Mouse (Mus musculus) heart, adult 11 months (tissue): ENCODE results near the gene Rpl29.

Experiments used
- DNase-seq: peaks from one replicate; pipeline ENCODE4 v3.0.0; 2022

Gene Rpl29

DNA sequence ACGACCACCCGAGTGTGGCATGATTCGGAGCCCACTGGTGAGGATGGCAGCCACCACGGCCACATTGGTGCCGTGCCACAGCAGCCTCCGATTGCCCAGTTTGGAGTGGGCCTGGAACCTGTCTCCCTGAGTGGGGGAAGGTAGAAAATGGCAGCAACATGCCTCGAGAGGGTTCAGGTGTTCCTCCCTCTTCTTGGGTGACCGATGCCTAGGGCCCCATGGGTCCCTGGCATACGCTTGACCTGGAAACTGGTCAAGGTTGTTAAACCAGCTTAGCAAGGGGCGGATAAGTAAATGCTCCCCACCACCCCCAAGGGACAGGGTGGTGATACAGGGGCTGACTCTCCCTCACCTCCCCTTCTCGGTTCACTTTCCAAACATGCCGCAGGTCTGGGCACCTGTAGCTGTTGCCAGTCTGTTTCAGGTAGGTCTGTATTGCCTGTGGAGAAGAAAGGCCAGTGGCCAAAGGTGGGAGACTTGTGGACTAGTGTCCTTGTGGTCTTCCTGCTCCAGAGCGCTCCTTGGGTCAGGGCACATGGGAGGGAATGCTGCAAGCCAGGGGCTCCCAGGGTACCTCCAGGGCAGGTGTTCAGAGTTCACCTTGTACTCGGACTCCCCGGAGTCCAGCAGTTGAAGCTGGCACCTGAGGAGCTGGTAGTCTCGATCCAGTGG, 44.0 kb downstream of the Rpl29 start:
- peak; percentile 96 for DNase-seq

- no peak for DNase-seq
Observed at GRCm38 (mm10) chr9:106473753-106474105, 44.5 kb downstream of the Rpl29 start.

GRCm38 (mm10) chr9:106474456-106474855, 45.2 kb downstream of the Rpl29 start:
- peak; percentile 98 for DNase-seq

- DNase-seq: peak; percentile 97
Observed at GRCm38 (mm10) chr9:106475046-106475445, 45.8 kb downstream of the Rpl29 start.

DNA sequence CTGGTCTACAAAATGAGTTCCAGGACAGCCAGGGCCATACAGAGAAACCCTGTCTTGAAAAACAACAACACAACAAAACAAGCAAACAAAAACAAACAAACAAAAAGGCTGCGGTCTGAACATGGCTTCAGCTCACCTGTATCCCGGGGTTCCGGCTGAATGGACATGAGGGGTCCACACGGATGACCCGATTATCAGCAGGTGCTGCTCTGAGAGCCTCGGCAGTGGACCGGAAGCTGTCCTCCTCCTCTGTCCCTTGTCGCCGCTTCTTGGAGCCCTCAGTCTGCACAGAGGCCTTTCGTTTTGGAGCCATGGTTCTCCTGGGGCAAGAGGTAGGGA, 46.4 kb downstream of the Rpl29 start, which contains the start of gene Rrp9:
Gene Rrp9 (plus strand): TSS at position 301 of the 339 bp plus-strand sequence.
- DNase-seq: no peak

DNA sequence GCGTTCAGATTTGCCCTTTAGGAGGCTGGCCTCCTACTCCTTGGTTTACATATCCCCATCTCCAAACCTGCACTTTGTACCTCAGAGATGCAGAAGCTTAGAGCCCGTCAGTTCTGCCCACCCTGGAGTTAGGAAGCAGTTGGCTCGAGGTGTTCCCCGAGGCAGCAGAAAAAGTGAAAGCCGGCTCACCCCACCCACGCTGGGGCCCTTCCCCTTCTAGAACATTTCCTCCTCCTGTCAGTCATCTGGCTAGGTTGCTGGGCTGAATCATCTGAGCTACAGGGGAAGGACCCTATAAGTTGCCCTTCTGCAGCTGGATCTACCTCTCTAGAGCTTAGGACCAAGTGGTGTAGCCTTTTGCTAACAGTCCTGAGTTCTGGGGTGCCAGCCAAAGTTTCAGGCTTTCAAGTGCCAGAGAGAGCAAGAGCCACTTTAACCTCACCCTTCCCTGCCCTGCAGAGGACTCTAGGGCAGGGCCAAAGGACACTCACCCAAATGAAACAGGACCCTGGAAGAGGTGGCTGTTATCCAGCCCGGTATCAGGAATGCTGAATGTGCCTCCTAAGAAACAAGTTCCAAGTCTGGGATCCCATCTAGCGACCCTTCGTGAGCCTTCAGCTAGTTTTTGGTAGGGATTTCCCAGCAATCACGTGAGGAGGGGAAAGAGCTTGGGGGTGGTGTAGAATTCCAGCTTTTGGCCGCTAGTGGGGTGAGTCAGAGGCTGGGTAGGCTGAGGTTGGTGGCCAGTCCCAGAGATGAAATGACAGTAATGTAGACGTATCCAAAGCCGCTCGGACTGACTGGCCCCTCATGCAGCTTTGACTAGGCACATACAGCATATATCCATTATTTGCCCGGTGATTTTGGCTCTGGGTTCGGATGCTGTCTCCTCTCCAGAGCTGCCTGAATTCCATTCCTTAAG, 47.0 kb downstream of the Rpl29 start:
- peak; percentile 98 for DNase-seq

- DNase-seq: peak; percentile 100
Observed at GRCm38 (mm10) chr9:106476924-106477484, 47.8 kb downstream of the Rpl29 start, which contains the start of gene Parp3. TSS of gene Parp3 (minus strand) at chr9:106476949.

DNA sequence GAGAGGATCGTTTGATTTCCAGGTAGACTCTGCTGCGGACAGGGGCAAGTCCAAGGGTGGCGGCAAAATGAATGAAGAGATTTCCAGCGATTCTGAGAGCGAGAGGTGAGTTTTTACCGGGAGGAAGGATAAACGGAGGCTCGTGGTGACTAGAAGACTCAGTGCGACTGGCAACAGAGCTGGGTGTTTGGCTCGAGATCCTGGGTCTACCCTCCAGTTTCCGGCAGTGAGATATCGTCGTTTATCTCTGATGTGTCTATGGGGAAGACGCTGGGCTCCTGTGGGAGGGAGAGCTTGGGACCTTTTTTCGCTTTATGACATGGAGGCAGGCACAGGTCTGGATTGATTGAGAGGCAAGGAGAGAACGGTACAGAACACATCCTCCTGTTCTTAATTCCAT, 48.4 kb downstream of the Rpl29 start:
- peak; percentile 91 for DNase-seq

DNA sequence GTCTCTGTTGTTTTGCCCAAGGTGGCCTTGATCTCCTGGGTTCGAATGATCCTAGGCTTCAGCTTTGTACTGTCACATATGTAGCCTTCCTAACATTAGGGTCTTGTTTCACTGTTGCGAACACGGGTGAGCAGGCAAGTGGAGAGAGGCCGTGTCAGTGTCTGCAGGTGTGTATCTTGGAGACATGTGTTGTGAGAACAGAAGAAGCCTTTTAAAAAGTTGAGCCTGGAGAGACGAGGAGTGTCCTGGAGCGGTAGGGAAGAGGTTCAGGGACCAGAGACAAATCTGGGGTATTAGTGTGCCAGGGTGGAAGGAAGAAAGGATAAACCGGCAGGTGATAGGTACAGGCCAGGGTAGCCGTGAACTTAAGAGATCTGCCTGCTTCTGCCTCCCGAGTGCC, 48.8 kb downstream of the Rpl29 start:
- DNase-seq: peak; percentile 84

DNA sequence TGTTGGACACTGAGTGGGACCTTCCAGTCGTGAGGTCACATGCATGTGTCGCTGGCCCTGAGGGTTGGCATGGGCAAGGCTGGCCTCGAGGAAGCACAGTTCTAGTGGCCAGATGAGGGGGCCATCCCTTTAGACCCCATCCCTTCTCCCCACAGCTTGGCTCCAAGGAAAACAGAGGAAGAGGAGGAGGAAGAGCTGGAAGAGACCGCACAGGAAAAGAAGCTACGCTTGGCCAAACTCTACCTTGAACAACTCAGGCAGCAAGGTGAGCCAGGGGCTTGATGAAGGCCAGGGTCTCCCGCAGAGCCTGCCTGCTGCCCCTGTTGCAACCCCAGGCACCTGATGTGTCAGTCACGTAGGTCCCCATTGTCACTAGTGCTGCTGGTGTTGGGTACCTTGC, 51.3 kb downstream of the Rpl29 start:
- DNase-seq: peak; percentile 91

GRCm38 (mm10) chr9:106481075-106481474, 51.8 kb downstream of the Rpl29 start:
- DNase-seq: peak; percentile 85
